Mouse (Mus musculus) limb, embryonic 10.5 days (tissue): ENCODE measurements around the gene Cul5. TPM values are rescaled to one million over a fixed set of nuclear protein-coding genes. Genes with fewer than 3 reads are reported as not detected.
A peak's percentile ranks its signal among the peaks of the same experiment; 100 is the strongest.

Experiments used
- DNase-seq: peaks from one replicate; pipeline ENCODE4 v3.0.0-alpha.2; 2017; ENCODE audit warnings: low spot score
- H3K27ac ChIP-seq: fragments of 300-500 bp; sonication (generic); 2 replicates; pipeline ENCODE4 v1.5.1; 2016; ENCODE audit warnings: mild to moderate bottlenecking
- H3K27me3 ChIP-seq: fragments of 300-500 bp; sonication (generic); 2 replicates; pipeline ENCODE4 v1.6.1; 2016; ENCODE audit warnings: low read depth, mild to moderate bottlenecking; ENCODE audit not compliant: poor library complexity, severe bottlenecking
- H3K36me3 ChIP-seq: fragments of 300-500 bp; sonication (generic); 2 replicates; pipeline ENCODE4 v1.6.1; 2016; ENCODE audit warnings: mild to moderate bottlenecking, moderate library complexity
- H3K4me1 ChIP-seq: fragments of 300-500 bp; sonication (generic); 2 replicates; pipeline ENCODE4 v1.6.1; 2016
- H3K4me3 ChIP-seq: fragments of 300-500 bp; sonication (generic); 2 replicates; pipeline ENCODE4 v1.5.1; 2016; ENCODE audit warnings: mild to moderate bottlenecking, moderate library complexity
- H3K9me3 ChIP-seq: fragments of 300-500 bp; sonication (generic); replicated peaks from 2 replicates; pipeline ENCODE4 v1.6.1; 2016; ENCODE audit warnings: mild to moderate bottlenecking
- WGBS: fragments of 180-500 bp; shearing (Covaris S2); methylation state at CpG from one replicate; pipeline ENCODE4 v1.1.7; 2016; 5-methylcytosine and 5-hydroxymethylcytosine counted together
- polyA plus RNA-seq: library from polyadenylated mRNA; unstranded; fragments of >200 nt; fragmentation: Nextera tagmentation; extraction: Ambion mirVana; gene quantifications from 2 replicates; pipeline ENCODE4 v1.2.1, GENCODE M21; 2016

The Cul5 gene
- polyA plus RNA-seq, 1 experiment from 2014 or later: 41.7 TPM

DNA sequence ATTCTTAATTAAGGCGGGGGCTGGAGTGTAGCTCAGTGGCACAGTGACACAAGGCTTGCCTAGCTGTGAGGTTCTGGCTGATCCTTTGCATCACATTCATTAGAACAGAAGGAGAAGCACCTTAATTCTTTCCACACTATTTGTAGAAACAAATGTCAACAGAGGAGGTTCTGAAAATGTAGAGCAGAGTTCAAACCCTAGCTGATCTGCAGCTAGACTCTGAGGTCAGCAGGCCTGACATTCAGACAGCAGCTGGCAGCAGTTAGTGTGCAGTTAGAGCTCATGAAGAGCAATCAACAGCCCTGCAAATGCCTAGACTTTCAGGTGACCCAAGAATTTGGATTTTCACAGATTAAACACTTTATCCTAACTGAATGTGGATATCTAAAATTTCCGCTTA lies 68.3 kb downstream of the Cul5 start:
- 94% methylated on average over 2 of the region's 2 CpGs for WGBS
- no peak for DNase-seq

DNA sequence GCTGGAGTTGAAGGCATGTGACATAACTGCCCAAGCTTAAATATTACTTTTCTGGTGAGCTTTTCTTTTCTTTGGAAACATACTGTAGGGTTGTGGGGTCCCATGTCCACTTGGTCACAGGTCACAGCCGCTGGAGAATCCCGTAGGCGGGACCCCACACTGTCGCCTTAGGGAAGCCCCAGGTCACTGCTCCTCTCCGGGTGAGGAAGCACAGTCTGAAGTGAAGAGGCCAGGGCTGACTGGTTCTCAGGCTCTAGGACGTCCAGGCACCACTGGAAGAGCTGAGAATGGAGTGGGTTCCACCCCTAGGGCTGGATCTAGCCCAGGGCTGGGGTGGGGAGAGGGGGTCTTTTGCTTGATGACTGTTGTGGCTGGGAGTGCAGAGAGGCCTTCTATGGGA lies 71.2 kb downstream of the Cul5 start:
- 72% methylated on average over 6 of the region's 6 CpGs for WGBS

More for the DNA sequence above, 68.3 kb downstream of the Cul5 start:
- H3K4me1 ChIP-seq: no peaks in the 10 kb centered on the region
- no peak overlapping the region for H3K27ac ChIP-seq
- no peaks in the 10 kb centered on the region for H3K27me3 ChIP-seq
- H3K36me3 ChIP-seq: no peaks in the 10 kb centered on the region
- no peaks in the 10 kb centered on the region for H3K9me3 ChIP-seq
- no peak overlapping the region for H3K4me3 ChIP-seq

DNA sequence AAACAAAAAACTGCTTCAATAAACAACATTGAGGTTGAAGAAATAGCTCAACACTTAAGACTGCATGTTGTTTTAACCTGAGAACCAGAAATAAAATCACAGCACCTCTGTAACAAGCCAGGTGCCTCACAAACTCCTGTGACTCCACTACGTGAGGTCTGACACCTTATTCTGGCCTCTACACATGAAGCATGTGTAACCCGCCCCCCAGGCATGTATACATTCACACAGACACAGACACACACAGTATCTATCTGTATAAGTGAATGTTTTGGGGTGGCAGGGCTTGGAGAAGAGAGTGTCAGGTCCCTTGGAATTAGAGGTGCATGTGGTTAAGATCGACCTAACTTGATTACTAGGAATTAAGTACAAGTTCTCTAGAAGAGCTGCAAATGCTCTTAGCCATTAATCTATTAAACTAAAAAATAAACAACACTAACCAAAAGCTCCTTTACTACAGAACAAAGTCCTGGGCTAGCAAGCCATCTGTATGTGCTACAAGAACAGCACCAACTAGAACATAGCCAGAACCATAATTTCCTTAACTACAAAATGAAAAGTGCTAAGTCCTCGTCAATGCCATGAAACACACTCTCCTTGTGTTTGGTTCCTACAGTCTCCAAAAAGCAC lies 72.7 kb downstream of the Cul5 start:
- Histone ChIP-seq H3K27ac (no peak overlapping the region), H3K27me3 (no peaks in the 10 kb centered on the region), H3K4me3 (no peak overlapping the region), H3K36me3 (no peaks in the 10 kb centered on the region), H3K4me1 (no peaks in the 10 kb centered on the region), H3K9me3 (no peaks in the 10 kb centered on the region)
- DNase-seq: no peak
- WGBS: 89% methylated on average over 4 of the region's 4 CpGs

More for the DNA sequence above, 71.2 kb downstream of the Cul5 start:
- H3K4me1 ChIP-seq: no peaks in the 10 kb centered on the region
- H3K36me3 ChIP-seq: no peaks in the 10 kb centered on the region
- no peak overlapping the region for H3K4me3 ChIP-seq
- no peak overlapping the region for H3K27ac ChIP-seq
- no peaks in the 10 kb centered on the region for H3K9me3 ChIP-seq
- no peaks in the 10 kb centered on the region for H3K27me3 ChIP-seq
- DNase-seq: no peak

DNA sequence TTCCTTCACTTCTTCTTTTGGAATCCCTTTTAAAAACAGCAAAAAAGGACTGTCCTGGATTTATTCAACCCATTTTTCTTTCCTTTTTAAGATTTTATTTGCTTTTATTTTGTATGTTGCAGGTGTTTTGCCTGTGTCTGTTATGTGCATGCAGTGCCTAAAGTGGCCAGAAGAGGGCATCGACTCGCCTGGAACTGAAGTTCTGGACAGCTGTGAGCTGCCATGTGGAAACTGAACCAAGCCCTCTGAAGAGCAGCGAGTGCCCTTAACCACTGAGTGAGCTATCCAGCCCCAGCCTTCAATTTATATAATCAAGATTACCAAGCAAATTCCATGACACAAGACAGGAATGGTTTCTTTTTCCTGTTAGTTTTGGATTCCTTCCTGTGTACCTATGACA lies 75.0 kb downstream of the Cul5 start:
- no peaks in the 10 kb centered on the region for H3K9me3 ChIP-seq
- H3K36me3 ChIP-seq: no peaks in the 10 kb centered on the region

DNA sequence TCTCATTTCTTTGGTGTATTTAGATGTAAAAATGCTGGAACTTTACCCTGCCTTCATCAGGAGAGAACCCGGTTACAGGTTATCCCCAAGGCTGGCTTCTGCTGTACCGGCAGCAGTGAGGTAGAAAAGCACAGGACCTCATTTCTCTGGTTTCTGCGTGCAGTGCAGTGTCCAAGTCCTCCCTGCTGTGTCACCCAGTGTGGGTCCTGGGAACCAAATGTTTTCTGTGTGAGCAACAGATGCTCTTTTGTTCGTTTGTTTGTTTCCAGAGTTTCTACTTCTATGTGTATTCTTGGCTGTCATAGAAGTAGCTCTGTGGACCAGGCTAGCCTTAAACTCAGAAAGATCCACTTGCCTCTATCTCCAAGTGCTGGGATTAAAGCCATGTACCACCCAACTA lies 87.9 kb downstream of the Cul5 start:
- no peak for DNase-seq
- Histone ChIP-seq H3K4me3 (no peak overlapping the region), H3K9me3 (no peaks in the 10 kb centered on the region), H3K27ac (no peak overlapping the region), H3K36me3 (peaks cover 76% of the 10 kb centered on the region), H3K27me3 (no peaks in the 10 kb centered on the region), H3K4me1 (no peaks in the 10 kb centered on the region)
- 89% methylated on average over 4 of the region's 4 CpGs for WGBS

More for the DNA sequence above, 75.0 kb downstream of the Cul5 start:
- Histone ChIP-seq H3K4me3 (no peak overlapping the region), H3K4me1 (no peaks in the 10 kb centered on the region), H3K27ac (no peak overlapping the region), H3K27me3 (no peaks in the 10 kb centered on the region)
- WGBS: 16% methylated on average over 3 of the region's 3 CpGs
- peak; percentile 78 for DNase-seq

DNA sequence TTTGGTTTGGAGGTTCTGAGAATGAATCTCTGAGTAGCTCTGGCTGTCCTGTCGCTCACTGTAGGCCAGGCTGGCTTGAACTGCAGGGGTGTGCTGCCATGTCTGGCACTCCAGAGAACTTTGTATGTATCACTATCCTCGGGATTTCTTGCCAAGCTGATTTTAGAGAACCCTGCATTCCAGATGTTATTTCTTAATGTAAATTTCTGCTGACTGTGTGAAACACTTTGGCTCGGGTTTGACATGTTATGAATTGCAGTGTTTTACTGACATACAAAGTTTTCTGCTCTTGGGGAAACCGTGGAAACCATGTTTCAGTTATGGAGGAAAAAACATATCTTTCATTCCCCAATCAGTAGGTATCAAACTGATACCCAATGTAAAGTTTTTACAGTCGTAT lies 94.1 kb downstream of the Cul5 start:
- WGBS: 90% methylated on average over 5 of the region's 5 CpGs
- DNase-seq: no peak
- Histone ChIP-seq H3K4me1 (no peaks in the 10 kb centered on the region), H3K36me3 (peaks cover 89% of the 10 kb centered on the region), H3K4me3 (no peak overlapping the region), H3K27ac (no peak overlapping the region), H3K27me3 (no peaks in the 10 kb centered on the region), H3K9me3 (no peaks in the 10 kb centered on the region)

DNA sequence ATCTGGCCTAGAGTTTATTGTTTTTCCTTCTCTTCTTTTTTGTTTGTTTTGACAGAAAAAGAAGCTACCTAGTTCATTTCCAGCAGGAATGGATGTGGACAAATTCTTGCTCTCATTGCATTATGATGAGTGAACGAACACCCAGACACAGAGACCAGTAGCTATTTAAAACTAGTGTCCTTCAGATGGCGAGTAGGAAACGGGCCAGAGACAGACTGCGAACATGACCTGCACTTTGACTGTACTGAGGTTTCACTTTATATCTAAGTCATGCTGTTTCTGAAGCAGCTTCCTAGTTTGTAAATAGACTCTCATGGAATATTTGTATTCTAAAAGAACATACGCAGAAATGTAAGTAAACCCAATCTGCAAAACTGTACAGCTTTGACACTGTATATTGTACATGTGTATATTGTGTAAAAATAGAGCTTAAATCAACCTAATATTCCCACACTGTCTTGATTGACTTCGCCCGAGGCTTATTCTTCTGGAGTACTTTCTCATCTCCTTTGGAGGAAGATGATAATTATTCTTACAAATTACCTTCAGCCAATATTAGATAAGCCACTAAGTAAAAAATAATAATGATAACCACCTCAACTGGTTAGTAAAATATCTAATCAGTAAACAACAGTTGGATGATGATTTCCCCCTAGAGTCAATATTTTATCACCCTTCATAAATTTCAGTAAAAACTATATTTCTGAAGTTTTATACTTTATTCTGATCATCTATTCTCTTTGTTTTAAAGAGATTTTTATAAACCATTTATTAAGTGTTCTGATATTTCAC lies 97.1 kb downstream of the Cul5 start:
- Histone ChIP-seq H3K4me3 (no peak overlapping the region), H3K27ac (no peak overlapping the region), H3K36me3 (peaks cover 97% of the 10 kb centered on the region), H3K4me1 (no peaks in the 10 kb centered on the region), H3K9me3 (no peaks in the 10 kb centered on the region), H3K27me3 (no peaks in the 10 kb centered on the region)
- 95% methylated on average over 7 of the region's 7 CpGs for WGBS
- DNase-seq: no peak

DNA sequence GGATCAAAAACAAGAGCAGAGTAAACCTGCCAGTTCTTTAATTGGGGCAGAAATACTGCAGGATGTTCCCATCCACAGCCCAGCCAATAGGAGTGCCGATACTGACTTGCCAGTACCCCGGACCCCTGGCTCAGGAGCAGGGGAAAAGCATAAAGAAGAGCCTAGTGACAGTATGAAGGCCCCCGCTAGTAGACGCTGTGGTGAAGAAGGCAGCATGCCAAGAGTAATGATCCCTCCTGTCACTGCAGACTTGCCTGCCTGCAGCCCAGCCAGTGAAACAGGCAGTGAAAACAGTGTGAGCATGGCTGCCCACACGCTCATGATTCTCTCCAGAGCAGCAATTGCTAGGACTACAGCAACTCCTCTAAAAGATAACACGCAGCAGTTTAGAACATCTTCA lies 99.2 kb downstream of the Cul5 start:
- Histone ChIP-seq H3K4me3 (no peak overlapping the region), H3K27ac (no peak overlapping the region), H3K36me3 (peaks cover 98% of the 10 kb centered on the region), H3K27me3 (no peaks in the 10 kb centered on the region), H3K9me3 (no peaks in the 10 kb centered on the region), H3K4me1 (no peaks in the 10 kb centered on the region)
- WGBS: 68% methylated on average over 6 of the region's 6 CpGs
- no peak for DNase-seq

Other genes with a start within 250 kb of the Cul5 start
- 14.3 and 18.3 TPM in 2 replicates for gene Atm, start 133.3 kb downstream of the Cul5 start, polyA plus RNA-seq
- 18.8 and 22.0 TPM in 2 replicates for gene Npat, start 133.0 kb downstream of the Cul5 start, polyA plus RNA-seq
- 26.2 and 36.9 TPM in 2 replicates for gene Acat1, start 59.6 kb downstream of the Cul5 start, polyA plus RNA-seq
- 0.53 and 1.0 TPM in 2 replicates for gene Rab39, start 36.2 kb upstream of the Cul5 start, polyA plus RNA-seq
- gene Slc35f2, start 101.5 kb upstream of the Cul5 start, polyA plus RNA-seq: 6.9 and 7.0 TPM in 2 replicates
- gene Sln, start 180.2 kb upstream of the Cul5 start, polyA plus RNA-seq: 0.25 TPM in 1 of 2 replicates, not detected in the other